Mouse (Mus musculus) C2C12 (cell line): ENCODE measurements at regions not wholly inside any gene's neighbourhood (a gene's known extent, or its start where the extent isn't known, plus 50 kb on each side); places are given as distances from the start of the nearest gene placed in this dataset.

Experiments
- H3K27me3 ChIP-seq: one replicate; pipeline ENCODE4 v1.6.1; 2011; ENCODE audit not compliant: control insufficient read depth, insufficient read depth, insufficient read length
- H3K36me3 ChIP-seq: one replicate; pipeline ENCODE4 v1.6.1; 2011; ENCODE audit not compliant: control insufficient read depth, insufficient read depth
- H3K4me3 ChIP-seq: one replicate; pipeline ENCODE4 v1.5.1; 2011; ENCODE audit warnings: mild to moderate bottlenecking, control low read depth; ENCODE audit not compliant: poor library complexity, insufficient read depth, severe bottlenecking
- H3K79me2 ChIP-seq: one replicate; pipeline ENCODE4 v1.6.1; 2011; ENCODE audit not compliant: control insufficient read depth, insufficient read depth
- H3K79me3 ChIP-seq: one replicate; pipeline ENCODE4 v1.6.1; 2011; ENCODE audit warnings: low read depth, control low read depth
- H3ac ChIP-seq: one replicate; pipeline ENCODE3; 2011; ENCODE audit warnings: low read depth; ENCODE audit not compliant: control insufficient read depth, insufficient read length
- CEBPB ChIP-seq: IDR thresholded peaks from one replicate; pipeline ENCODE4 v1.6.1; 2011; ENCODE audit warnings: low read depth, mild to moderate bottlenecking, control low read depth, moderate library complexity
- CTCF ChIP-seq: IDR thresholded peaks from one replicate; pipeline ENCODE4 v1.5.1; 2011; ENCODE audit not compliant: control insufficient read depth, insufficient read depth, insufficient read length
- FOSL1 ChIP-seq: IDR thresholded peaks from one replicate; pipeline ENCODE4 v1.8.0; 2011; ENCODE audit warnings: mild to moderate bottlenecking, low read length; ENCODE audit not compliant: poor library complexity, insufficient read depth, severe bottlenecking
- MAX ChIP-seq: IDR thresholded peaks from one replicate; pipeline ENCODE4 v1.6.1; 2011; ENCODE audit warnings: mild to moderate bottlenecking, control low read depth
- MYOD1 ChIP-seq: IDR thresholded peaks from one replicate; pipeline ENCODE4 v1.6.1; 2011; ENCODE audit warnings: low read depth; ENCODE audit not compliant: control insufficient read depth, insufficient read length
- MYOG ChIP-seq: IDR thresholded peaks from one replicate; pipeline ENCODE4 v1.6.1; 2011; ENCODE audit not compliant: control insufficient read depth, insufficient read length; ENCODE audit errors: extremely low read depth
- USF1 ChIP-seq: IDR thresholded peaks from one replicate; pipeline ENCODE4 v1.6.1; 2011; ENCODE audit warnings: low read depth, mild to moderate bottlenecking, control low read depth, moderate library complexity

DNA sequence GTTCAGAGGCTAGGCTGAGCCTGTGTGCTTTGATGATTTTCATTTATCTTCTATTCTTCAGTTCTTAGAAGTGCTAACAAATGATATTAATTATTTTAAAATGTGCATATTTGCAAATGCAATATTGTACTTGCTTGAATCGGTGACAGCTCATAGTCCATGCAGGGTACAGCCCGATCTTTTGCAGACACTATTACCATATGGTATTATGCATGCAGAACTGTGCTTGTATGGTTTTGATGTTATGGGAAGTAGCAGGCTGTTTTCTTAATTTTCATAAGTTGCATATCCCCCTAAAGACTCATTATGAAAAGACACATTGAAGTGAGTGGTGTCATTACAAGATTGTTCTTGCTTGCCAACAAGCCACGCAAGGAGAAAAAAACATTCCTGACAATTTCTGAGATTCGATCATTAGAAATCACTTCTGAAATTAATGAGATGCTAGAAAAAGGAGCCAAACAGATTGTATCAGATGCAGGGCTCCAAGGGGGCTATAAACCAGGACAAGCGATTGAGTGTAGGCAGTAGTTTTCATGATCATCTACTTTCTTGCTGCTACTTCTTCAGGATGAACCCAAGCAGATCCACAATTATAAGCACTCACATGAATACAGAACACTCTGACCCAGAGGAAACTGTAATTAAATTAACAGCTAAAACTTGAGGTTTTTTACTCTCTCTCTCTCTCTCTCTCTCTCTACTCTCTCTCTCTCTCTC, 172.8 kb upstream of the Nbea start:
- Histone ChIP-seq H3ac (no peak overlapping the region), H3K79me3 (no peaks in the 10 kb centered on the region), H3K36me3 (no peaks in the 10 kb centered on the region), H3K4me3 (no peak overlapping the region), H3K27me3 (no peaks in the 10 kb centered on the region), H3K79me2 (no peaks in the 10 kb centered on the region)
- TF ChIP-seq CTCF (no peak), MYOD1 (no peak), CEBPB (no peak), USF1 (no peak), MAX (no peak), MYOG (no peak), FOSL1 (no peak)
